Mouse (Mus musculus) midbrain, embryonic 15.5 days (tissue): ENCODE results near the gene Hif3a. TPM values are rescaled to one million over a fixed set of nuclear protein-coding genes. Genes with fewer than 3 reads are reported as not detected.
A peak's percentile ranks its signal among the peaks of the same experiment; 100 is the strongest.

Experiments
- ATAC-seq: fragments of 200-750 bp; cut with Nextera tagmentation; replicated peaks from 2 replicates; pipeline ENCODE4 v1.8.0; 2017; ENCODE audit warnings: moderate TSS enrichment
- H3K27ac ChIP-seq: fragments of 300-500 bp; sonication (generic); 2 replicates; pipeline ENCODE4 v1.5.1; 2015; ENCODE audit warnings: mild to moderate bottlenecking, inconsistent platforms
- H3K27me3 ChIP-seq: fragments of 300-500 bp; sonication (generic); replicated peaks from 2 replicates; pipeline ENCODE4 v1.6.1; 2015; ENCODE audit warnings: inconsistent platforms
- H3K36me3 ChIP-seq: fragments of 300-500 bp; sonication (generic); replicated peaks from 2 replicates; pipeline ENCODE4 v1.6.1; 2015; ENCODE audit warnings: inconsistent platforms
- H3K4me1 ChIP-seq: fragments of 300-500 bp; sonication (generic); 2 replicates; pipeline ENCODE4 v1.6.1; 2015; ENCODE audit warnings: inconsistent platforms
- H3K4me2 ChIP-seq: fragments of 300-500 bp; sonication (generic); 2 replicates; pipeline ENCODE4 v1.6.1; 2015; ENCODE audit warnings: inconsistent platforms, mild to moderate bottlenecking, moderate library complexity
- H3K4me3 ChIP-seq: fragments of 300-500 bp; sonication (generic); 2 replicates; pipeline ENCODE4 v1.5.1; 2015; ENCODE audit warnings: mild to moderate bottlenecking, inconsistent platforms
- H3K9ac ChIP-seq: fragments of 300-500 bp; sonication (generic); 2 replicates; pipeline ENCODE4 v1.6.1; 2015; ENCODE audit warnings: mild to moderate bottlenecking, inconsistent platforms
- H3K9me3 ChIP-seq: fragments of 300-500 bp; sonication (generic); 2 replicates; pipeline ENCODE4 v1.6.1; 2016; ENCODE audit warnings: inconsistent platforms
- WGBS: fragments of 180-500 bp; shearing (Covaris S2); methylation state at CpG from one replicate; pipeline ENCODE4 v1.1.7; 2015; ENCODE audit warnings: mixed read lengths; 5-methylcytosine and 5-hydroxymethylcytosine counted together
- polyA plus RNA-seq: library from polyadenylated mRNA; unstranded; fragments of >200 nt; fragmentation: Nextera tagmentation; extraction: Ambion mirVana; gene quantifications from 2 replicates; pipeline ENCODE4 v1.2.1, GENCODE M21; 2015

Gene Hif3a
- polyA plus RNA-seq, 1 experiment from 2014 or later, result 4.7 TPM

DNA sequence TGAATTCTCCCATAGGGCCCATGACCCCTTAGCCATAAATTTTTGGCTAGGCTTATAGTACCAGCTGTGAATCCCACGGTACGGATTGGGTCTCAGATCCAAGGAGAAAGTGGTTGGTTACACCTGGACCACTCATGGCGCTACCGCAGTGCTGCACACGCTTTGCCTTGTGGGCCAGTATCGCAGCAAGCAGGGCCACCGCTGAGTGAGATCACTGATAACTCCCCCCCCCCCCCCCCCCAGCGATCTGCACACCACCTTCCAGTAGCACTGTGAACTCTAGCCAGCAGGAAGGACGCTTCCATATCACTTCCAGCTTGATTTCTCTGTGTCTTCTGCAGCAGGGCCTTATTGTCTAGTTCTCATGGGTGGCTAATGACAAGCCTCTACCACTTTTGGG lies 3.4 kb upstream of the Hif3a start:
- 86% methylated on average over 9 of the region's 9 CpGs for WGBS
- no peak overlapping the region for H3K4me3 ChIP-seq
- no peaks in the 10 kb centered on the region for H3K36me3 ChIP-seq
- no peaks in the 10 kb centered on the region for H3K9me3 ChIP-seq
- H3K9ac ChIP-seq, result no peak overlapping the region
- peaks cover 6% of the 10 kb centered on the region for H3K27me3 ChIP-seq
- ATAC-seq, result no peak
- H3K4me2 ChIP-seq, result no peak overlapping the region
- peaks cover 10% of the 10 kb centered on the region; the same call in 1 of the 2 replicates for H3K4me1 ChIP-seq
- H3K27ac ChIP-seq, result no peak overlapping the region

DNA sequence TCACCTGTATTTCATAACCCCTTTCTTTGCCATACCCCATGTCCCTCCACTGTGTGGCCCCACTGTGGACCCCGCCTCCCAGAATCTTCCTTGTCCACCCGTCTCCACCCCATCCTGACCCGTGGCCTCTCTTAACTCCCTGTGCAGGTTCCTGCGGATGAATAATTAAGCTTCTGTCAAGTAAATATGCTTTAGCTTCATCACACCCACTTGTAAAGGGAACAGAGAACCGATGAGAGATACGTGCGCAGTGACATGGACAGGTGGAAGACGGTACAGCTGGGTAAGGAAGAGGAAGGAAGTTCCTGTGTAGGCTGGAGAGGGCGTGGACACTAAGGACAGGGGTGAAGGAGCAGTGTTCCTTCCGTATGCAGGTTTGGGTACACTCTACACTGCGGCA lies 618 bp upstream of the Hif3a start:
- peak; percentile 46 for ATAC-seq
- Histone ChIP-seq H3K36me3 (no peaks in the 10 kb centered on the region), H3K27ac (no peak overlapping the region), H3K4me2 (peak overlapping the region; percentile 64), H3K4me3 (peak overlapping the region; percentile 37), H3K9ac (no peak overlapping the region), H3K9me3 (no peaks in the 10 kb centered on the region), H3K4me1 (peaks cover 28% of the 10 kb centered on the region), H3K27me3 (peaks cover 6% of the 10 kb centered on the region)
- 21% methylated on average over 11 of the region's 11 CpGs for WGBS

DNA sequence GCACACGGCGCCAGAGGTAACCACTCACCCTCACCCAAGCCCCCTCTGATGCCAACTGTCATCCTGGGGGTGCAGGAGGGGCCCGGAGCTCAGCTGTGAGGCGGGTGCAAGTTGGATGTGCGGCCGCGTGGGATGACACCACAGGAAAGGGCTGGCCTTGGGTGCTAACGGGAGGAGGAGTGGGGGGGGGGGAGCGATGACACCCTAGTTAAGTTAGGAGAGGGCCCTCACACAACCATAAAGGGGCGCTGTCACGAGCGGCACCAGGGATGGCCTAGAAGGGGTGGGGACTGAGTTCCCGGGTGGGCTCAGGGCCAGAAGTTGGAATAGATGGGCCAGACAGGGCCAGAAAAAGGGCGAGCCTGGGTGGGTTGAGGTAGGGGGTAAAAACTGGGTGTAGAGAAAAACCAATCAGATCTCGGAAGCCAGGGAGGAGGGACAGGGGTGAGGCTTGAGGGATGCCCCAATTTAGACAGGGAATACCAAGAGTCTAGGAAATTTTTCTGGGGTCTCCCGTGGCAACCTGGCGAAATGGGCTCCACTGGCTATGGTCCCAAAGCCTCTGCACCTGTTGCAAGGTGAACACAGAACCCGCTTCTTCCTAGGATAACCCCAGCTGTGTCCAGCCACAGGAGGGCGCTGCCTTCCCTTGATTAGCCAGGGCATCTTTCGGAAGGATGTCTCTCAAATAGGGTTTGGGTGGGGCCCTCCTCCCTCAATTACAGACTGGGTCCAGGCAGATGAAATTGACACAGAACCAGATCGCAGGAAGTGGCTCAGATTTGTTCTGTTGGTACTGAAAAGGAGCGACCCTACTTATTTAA lies 1.2 kb downstream of the Hif3a start:
- Histone ChIP-seq H3K4me1 (peaks cover 38% of the 10 kb centered on the region), H3K36me3 (no peaks in the 10 kb centered on the region), H3K27me3 (peaks cover 6% of the 10 kb centered on the region), H3K4me2 (peak overlapping the region; percentile 64), H3K4me3 (0 out of 2 replicates have a peak overlapping the region, but pooled peaks have one; percentile 3), H3K27ac (0 out of 2 replicates have a peak overlapping the region, but pooled peaks have one; percentile 46), H3K9me3 (no peaks in the 10 kb centered on the region), H3K9ac (no peak overlapping the region)
- 74% methylated on average over 22 of the region's 22 CpGs for WGBS
- ATAC-seq, result no peak

DNA sequence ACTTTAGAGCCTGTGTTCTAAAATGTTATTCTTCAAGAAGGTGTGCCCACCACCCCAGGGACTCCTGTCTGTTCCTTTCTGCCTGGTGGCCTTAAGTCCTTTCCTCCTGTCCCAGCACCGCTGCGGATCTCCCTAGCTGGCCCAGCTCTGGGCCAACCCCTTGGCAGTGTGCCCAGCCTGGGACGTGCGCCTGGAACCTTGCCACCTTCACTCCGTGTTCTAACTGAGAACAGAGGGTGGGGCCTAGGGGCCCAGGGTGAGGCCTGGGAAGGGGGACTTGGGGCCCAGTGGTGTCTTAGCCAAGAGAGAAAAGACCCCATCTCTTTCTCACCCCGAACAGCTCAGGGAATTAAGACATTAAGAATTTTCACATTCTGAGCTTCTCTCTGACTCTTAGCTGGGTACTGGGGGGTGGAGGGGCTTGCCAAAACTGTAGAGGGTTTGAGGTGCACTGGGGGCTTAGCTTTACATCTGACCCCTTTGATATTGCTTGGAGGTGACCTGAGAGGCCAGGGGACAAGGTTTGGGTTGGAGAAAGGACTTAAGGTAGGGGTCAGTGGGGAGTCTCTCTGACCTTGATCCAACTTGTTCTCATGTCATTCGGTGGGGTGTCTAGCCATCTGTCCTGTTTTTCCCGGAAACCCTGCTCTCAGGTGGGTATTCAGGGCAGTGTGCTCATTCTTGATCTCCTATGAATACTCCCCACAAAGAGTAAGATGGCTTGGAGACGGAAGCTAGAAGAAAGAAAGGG lies 2.0 kb downstream of the Hif3a start:
- Histone ChIP-seq H3K4me1 (peaks cover 42% of the 10 kb centered on the region), H3K4me3 (no peak overlapping the region), H3K27me3 (peaks cover 6% of the 10 kb centered on the region), H3K4me2 (no peak overlapping the region), H3K9ac (no peak overlapping the region), H3K36me3 (no peaks in the 10 kb centered on the region), H3K9me3 (no peaks in the 10 kb centered on the region), H3K27ac (peak overlapping the region; percentile 46; the same call in 1 of the 2 replicates)
- no peak for ATAC-seq
- WGBS, result 34% methylated on average over 9 of the region's 9 CpGs

DNA sequence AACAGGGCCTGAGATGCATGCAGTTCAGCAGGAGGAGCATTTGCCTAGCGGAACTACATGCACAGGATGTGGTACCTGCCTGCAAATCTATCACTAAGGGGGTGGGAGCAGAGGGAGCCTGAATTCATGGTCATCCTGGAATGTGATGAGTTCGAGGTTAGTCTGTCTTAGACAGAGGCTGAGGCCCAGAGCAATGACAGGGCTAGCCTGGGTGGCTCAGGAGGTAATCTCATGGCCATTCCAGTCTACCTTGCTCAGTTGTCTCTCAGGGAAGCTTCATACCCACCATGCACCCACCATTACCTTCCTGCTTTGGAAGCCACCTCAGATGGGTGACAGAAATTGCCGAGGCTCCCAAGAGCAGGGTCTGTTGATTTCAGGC lies 2.8 kb downstream of the Hif3a start:
- Histone ChIP-seq H3K4me3 (no peak overlapping the region), H3K4me1 (peaks cover 42% of the 10 kb centered on the region), H3K9ac (no peak overlapping the region), H3K27ac (peak overlapping the region; percentile 46; the same call in 1 of the 2 replicates), H3K36me3 (no peaks in the 10 kb centered on the region), H3K4me2 (no peak overlapping the region), H3K27me3 (peaks cover 6% of the 10 kb centered on the region), H3K9me3 (no peaks in the 10 kb centered on the region)
- no peak for ATAC-seq
- 80% methylated on average over 3 of the region's 3 CpGs for WGBS

DNA sequence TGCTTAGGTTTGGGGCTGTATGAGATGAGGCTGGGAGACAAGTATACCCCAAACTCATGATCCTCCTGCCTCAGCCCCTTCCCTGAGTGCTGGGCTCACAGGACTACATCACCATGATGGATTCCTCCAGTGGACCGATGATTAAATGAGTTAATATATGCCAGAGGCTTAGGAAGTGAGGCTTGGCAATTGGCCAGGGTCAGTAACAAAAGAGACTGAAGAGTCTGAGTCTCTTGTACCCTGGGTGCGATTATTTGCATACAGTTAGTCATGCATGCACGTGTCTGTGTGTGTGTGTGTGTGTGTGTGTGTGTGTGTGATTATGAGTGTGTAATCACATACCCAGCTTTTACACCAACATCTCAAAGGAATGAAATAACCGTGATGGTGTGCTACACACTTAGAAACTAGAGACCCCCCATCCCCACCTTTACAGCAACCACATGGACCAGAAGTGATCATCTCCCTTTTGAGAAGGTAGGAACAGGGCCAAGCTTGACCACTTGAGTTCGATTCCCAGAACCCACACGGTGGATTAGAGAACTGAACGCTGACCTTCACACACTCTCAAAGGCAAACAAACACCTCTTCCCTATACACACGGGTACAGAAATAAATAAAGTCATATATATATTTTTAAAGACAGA lies 3.3 kb downstream of the Hif3a start:
- H3K4me3 ChIP-seq, result no peak overlapping the region
- H3K4me2 ChIP-seq, result no peak overlapping the region
- no peaks in the 10 kb centered on the region for H3K9me3 ChIP-seq
- H3K27ac ChIP-seq, result peak overlapping the region; percentile 66
- H3K4me1 ChIP-seq, result peaks cover 42% of the 10 kb centered on the region
- no peak for ATAC-seq
- H3K36me3 ChIP-seq, result no peaks in the 10 kb centered on the region
- H3K27me3 ChIP-seq, result peaks cover 6% of the 10 kb centered on the region
- no peak overlapping the region for H3K9ac ChIP-seq
- WGBS, result 34% methylated on average over 8 of the region's 8 CpGs

DNA sequence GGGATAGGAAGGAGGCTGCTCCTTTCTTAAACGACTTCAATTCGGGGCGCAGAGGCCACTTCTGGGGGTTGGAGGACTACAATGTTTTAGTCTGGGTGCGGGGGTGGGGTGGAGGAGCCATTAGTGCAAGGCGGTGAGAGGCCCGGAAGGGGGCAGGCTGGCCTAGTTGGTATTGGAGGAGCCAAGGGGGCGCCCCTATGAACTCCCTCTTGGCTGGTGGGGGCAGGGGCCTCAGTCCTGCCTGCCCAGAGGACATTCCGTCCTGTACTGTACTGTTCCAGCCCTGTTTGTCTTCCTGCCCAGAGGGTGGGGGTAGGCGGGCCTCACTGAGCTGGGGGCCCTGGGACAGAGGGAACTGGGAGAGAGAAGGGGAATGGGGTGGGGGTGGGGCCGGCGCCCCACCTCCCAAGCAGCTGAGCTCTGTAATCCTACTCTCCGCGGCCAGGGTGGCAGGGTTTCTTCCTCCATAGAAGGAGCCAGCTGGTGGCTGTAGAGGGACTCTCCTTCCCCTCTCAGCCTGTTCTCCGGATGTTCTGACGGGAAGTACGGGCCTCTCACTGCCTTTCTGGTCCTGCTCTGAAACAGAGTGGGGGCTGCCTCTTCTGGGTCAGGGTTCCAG lies 4.0 kb downstream of the Hif3a start:
- Histone ChIP-seq H3K36me3 (no peaks in the 10 kb centered on the region), H3K4me1 (peaks cover 42% of the 10 kb centered on the region), H3K9ac (no peak overlapping the region), H3K27ac (peak overlapping the region; percentile 66), H3K9me3 (no peaks in the 10 kb centered on the region), H3K4me2 (no peak overlapping the region), H3K4me3 (no peak overlapping the region), H3K27me3 (peaks cover 6% of the 10 kb centered on the region)
- 3% methylated on average over 16 of the region's 16 CpGs for WGBS
- ATAC-seq, result no peak; the same call in 1 of the 2 replicates

DNA sequence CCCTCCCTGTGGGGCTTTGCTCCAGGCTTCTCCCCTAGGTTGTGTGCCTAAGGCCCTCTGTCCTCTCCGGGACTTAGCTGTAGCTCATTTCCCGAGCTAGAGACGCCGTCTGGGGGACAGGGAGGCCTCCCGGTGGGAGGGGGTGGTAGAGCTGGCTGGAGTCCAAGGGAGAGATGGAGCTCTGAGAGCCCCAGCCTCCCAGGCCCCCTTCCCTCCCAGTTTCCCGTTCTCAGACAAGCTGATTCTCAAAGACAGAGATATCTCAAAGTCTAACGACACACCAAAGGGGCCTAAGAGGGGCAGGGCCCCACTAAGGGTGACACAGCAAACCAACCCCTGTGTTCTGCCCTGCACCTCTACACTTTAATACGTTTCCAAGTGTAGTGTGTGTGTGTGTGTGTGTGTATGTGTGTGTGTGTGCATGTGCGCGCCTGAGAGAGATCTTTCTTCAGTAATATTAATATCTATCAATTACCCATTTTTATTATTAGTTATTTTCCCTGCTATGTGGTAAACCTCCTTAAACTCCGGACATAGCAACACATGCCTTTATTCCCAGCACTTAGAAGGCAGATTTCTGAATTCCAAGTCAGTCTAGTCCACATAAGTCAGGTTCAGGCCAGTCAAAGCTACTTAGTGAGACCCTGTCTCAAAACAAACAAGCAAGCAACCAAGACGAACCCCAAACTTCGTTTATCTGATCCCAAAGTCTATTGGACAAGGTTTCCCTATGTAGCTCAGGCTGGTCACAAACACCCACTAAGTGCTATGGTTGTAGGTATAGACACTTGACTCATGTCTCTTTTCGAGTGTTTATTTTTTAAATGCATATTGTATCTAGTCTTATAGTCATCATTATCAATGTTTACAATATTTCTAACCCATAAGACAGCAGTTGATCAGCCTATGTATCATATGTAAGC lies 5.4 kb downstream of the Hif3a start:
- peaks cover 6% of the 10 kb centered on the region for H3K27me3 ChIP-seq
- H3K9me3 ChIP-seq, result no peaks in the 10 kb centered on the region
- H3K4me3 ChIP-seq, result peak overlapping the region; percentile 45
- WGBS, result 34% methylated on average over 14 of the region's 14 CpGs
- peak overlapping the region; percentile 74 for H3K4me2 ChIP-seq
- 0 out of 2 replicates have a peak, but pooled peaks have one; percentile 21 for ATAC-seq
- H3K36me3 ChIP-seq, result no peaks in the 10 kb centered on the region
- H3K27ac ChIP-seq, result peak overlapping the region; percentile 64; the same call in 1 of the 2 replicates
- peaks cover 33% of the 10 kb centered on the region for H3K4me1 ChIP-seq
- peak overlapping the region; percentile 57 for H3K9ac ChIP-seq

DNA sequence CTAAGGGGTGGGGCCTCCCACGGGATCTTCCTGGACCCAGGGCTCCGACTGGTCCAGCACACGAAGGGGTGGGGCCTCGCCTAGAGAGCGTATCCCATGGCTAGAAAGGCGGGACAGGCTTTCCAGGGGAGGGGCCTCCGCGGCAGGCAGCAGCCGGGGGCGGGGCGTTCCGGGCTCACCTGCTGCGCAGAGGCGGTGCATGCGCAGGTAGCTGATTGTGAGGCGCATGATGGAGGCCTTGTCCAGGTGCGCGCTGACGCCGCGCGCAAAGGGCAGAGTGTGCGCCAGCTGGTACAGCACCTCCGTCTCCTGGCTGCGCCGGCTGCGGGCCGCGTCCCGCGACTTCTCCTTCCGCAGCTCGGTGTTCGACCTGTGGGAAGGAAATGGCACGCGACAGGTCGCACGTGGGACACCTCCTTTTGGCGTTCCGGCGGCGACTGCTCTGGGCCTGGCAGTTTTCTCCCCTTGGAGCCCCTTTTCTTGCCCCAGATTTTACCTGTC lies 6.1 kb downstream of the Hif3a start:
- Histone ChIP-seq H3K27ac (peak overlapping the region; percentile 64), H3K4me1 (peaks cover 32% of the 10 kb centered on the region), H3K9ac (peak overlapping the region; percentile 57), H3K4me2 (peak overlapping the region; percentile 74), H3K9me3 (no peaks in the 10 kb centered on the region), H3K36me3 (no peaks in the 10 kb centered on the region), H3K27me3 (peaks cover 1% of the 10 kb centered on the region), H3K4me3 (peak overlapping the region; percentile 45)
- under 1% methylated on average over 42 of the region's 42 CpGs for WGBS
- peak; percentile 91 for ATAC-seq

DNA sequence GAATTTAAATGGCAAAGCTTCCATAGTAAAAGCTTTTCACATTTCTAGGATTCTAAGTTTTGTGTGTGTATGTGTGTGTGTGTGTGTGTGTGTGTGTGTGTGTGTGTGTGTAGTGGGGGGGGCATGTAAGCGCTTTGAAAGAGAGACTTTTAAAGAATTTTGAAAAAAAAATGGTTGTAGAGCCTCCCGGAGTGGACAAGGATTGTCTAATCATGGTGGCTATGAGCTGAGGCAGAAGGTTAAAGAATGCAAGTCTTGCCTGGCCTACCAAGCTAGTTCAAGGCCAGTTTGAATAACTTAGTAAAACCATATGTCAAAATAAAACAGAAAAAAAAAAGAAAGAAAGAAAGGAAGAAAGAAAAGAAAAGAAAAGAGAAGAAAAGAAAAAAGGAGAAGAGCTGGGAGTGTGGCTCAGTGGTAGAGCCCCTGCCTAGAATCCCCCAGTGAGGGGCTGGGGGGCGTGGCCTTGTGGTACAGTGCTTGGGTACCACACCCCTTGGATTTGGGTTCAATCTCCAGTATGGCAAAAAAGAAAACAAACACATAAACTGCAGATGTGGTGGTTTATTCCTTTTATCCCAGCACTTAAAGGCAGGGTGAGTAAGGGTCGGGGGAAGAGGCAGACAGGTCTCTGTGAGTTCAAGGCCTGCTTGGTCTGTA lies 6.8 kb downstream of the Hif3a start:
- Histone ChIP-seq H3K36me3 (no peaks in the 10 kb centered on the region), H3K27me3 (no peaks in the 10 kb centered on the region), H3K9me3 (no peaks in the 10 kb centered on the region), H3K4me1 (peaks cover 32% of the 10 kb centered on the region), H3K4me3 (peak overlapping the region; percentile 45), H3K9ac (no peak overlapping the region), H3K4me2 (peak overlapping the region; percentile 74), H3K27ac (no peak overlapping the region)
- 93% methylated on average over 4 of the region's 4 CpGs for WGBS
- ATAC-seq, result no peak; the same call in 1 of the 2 replicates
